Mouse (Mus musculus) heart, embryonic 12.5 days (tissue): Measurements from ENCODE around the gene Rarres1. TPM values are rescaled to one million over a fixed set of nuclear protein-coding genes. Genes with fewer than 3 reads are reported as not detected.

Source experiments
- ATAC-seq: fragments of 200-750 bp; cut with Nextera tagmentation; 2 replicates; pipeline ENCODE4 v1.8.0; 2017; ENCODE audit warnings: moderate TSS enrichment, moderate library complexity; ENCODE audit not compliant: insufficient number of reproducible peaks, low FRiP score
- H3K27ac ChIP-seq: fragments of 300-500 bp; sonication (generic); 2 replicates; pipeline ENCODE4 v1.5.1; 2016; ENCODE audit warnings: mild to moderate bottlenecking, moderate library complexity; ENCODE audit not compliant: poor library complexity, severe bottlenecking
- H3K27me3 ChIP-seq: fragments of 300-500 bp; sonication (generic); replicated peaks from 2 replicates; pipeline ENCODE4 v1.6.1; 2016; ENCODE audit warnings: mild to moderate bottlenecking, moderate library complexity
- H3K36me3 ChIP-seq: fragments of 300-500 bp; sonication (generic); 2 replicates; pipeline ENCODE4 v1.6.1; 2016; ENCODE audit warnings: mild to moderate bottlenecking, moderate library complexity
- H3K4me1 ChIP-seq: fragments of 300-500 bp; sonication (generic); replicated peaks from 2 replicates; pipeline ENCODE4 v1.6.1; 2016; ENCODE audit warnings: mild to moderate bottlenecking
- H3K4me2 ChIP-seq: fragments of 300-500 bp; sonication (generic); 2 replicates; pipeline ENCODE4 v1.6.1; 2016; ENCODE audit warnings: mild to moderate bottlenecking, moderate library complexity
- H3K4me3 ChIP-seq: fragments of 300-500 bp; sonication (generic); 2 replicates; pipeline ENCODE4 v1.5.1; 2016; ENCODE audit warnings: mild to moderate bottlenecking
- H3K9ac ChIP-seq: fragments of 300-500 bp; sonication (generic); 2 replicates; pipeline ENCODE4 v1.6.1; 2016; ENCODE audit warnings: mild to moderate bottlenecking, moderate library complexity
- H3K9me3 ChIP-seq: fragments of 300-500 bp; sonication (generic); replicated peaks from 2 replicates; pipeline ENCODE4 v1.6.1; 2016; ENCODE audit warnings: mild to moderate bottlenecking, moderate library complexity
- WGBS: fragments of 180-500 bp; shearing (Covaris S2); methylation state at CpG from one replicate; pipeline ENCODE4 v1.1.7; 2016; 5-methylcytosine and 5-hydroxymethylcytosine counted together
- polyA plus RNA-seq: library from polyadenylated mRNA; unstranded; fragments of >200 nt; fragmentation: Nextera tagmentation; extraction: Ambion mirVana; gene quantifications from 2 replicates; pipeline ENCODE4 v1.2.1, GENCODE M21; 2016

Gene Rarres1
- 0.72 and 0.94 TPM in 2 replicates for polyA plus RNA-seq

DNA sequence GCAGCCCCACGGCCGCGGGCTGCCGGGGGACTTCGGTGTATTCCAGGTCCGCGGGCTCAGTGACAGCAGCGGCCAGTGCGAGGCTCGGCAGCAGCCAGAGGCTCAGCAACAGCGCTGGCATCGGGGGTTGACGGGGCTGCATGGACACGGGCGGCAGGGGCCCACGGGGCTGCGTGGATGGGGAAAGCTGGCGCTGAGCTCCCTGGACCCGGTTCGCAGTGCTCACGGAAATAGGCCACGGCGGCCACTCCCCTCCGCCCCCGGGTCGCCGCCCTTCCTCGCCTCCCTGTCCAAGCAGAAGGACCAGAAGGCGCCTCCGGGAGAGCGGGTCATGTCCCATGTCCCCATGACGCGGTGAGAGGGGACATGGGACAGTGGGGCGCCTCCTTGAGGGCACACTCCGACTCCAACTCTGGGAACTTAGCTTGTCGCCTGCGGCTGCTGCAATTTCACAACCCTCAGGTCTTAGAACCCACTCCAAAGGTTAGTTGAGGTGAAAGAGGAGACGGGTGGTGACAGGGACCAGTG, at the start of gene Rarres1:
Gene Rarres1, minus strand, starts transcription at position 250 of the 528 bp plus-strand sequence.
- peaks cover 20% of the 10 kb centered on the region for H3K27me3 ChIP-seq
- no peaks in the 10 kb centered on the region for H3K9me3 ChIP-seq
- peak within 1 kb of the TSS; percentile 75 for H3K9ac ChIP-seq
- no peaks in the 10 kb centered on the region for H3K36me3 ChIP-seq
- 0 out of 2 replicates have a peak, but pooled peaks cover 3% of the 10 kb centered on the region for H3K4me1 ChIP-seq
- WGBS = 3% methylated on average over 38 of the region's 38 CpGs
- H3K27ac ChIP-seq = no peak within 1 kb of the TSS
- H3K4me3 ChIP-seq = peak within 1 kb of the TSS; percentile 60
- H3K4me2 ChIP-seq = peak within 1 kb of the TSS; percentile 98
- peak; percentile 55; the same call in 1 of the 2 replicates for ATAC-seq

GRCm38 (mm10) chr3:67564731-67565357, 49.5 kb upstream of the Rarres1 start:
- Histone ChIP-seq H3K9me3 (peaks cover 3% of the 10 kb centered on the region; the same call in 1 of the 2 replicates), H3K27ac (no peak overlapping the region), H3K4me3 (no peak overlapping the region), H3K27me3 (0 out of 2 replicates have a peak, but pooled peaks cover 1% of the 10 kb centered on the region), H3K9ac (no peak overlapping the region), H3K4me1 (no peaks in the 10 kb centered on the region), H3K4me2 (no peak overlapping the region), H3K36me3 (no peaks in the 10 kb centered on the region)
- no peak for ATAC-seq
- 50% methylated on average over 5 of the region's 5 CpGs for WGBS

DNA sequence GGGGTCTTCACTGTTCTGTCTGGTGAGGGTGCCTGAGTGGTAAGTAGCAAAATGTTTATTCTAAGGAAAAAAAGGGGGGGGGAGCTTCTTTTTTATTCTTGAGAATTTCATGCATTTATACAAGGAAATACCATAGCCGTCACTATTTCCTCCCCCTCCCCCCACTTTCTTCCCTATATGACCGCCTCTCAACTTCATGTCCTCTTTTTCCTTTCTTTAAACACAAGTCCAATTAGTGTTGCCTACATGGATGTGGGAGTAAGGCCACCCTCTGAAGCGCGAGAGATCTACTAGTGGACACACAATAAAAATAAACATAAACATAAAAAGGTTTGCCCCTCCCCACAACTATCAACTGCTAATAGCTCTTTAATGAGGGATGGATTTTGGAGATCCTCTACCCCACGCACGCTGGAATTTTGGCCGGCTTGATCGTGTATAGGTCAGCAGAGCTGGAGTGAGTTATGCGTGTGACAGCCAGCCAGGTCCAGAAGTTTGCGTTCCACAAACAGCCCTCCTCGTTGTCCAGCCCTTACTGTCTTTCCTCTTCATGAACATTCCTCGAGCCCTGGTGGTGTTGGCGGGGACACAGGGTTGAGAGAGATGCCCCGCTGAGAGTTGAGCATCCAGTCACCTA, 42.5 kb upstream of the Rarres1 start:
- Histone ChIP-seq H3K27me3 (no peaks in the 10 kb centered on the region), H3K4me2 (no peak overlapping the region), H3K4me1 (no peaks in the 10 kb centered on the region), H3K27ac (no peak overlapping the region), H3K36me3 (no peaks in the 10 kb centered on the region), H3K9ac (no peak overlapping the region), H3K9me3 (no peaks in the 10 kb centered on the region), H3K4me3 (no peak overlapping the region)
- no peak for ATAC-seq
- WGBS = 76% methylated on average over 14 of the region's 14 CpGs

GRCm38 (mm10) chr3:67557200-67557651, 41.9 kb upstream of the Rarres1 start:
- H3K27me3 ChIP-seq = no peaks in the 10 kb centered on the region
- H3K27ac ChIP-seq = no peak overlapping the region
- no peaks in the 10 kb centered on the region for H3K36me3 ChIP-seq
- no peak overlapping the region for H3K9ac ChIP-seq
- H3K4me1 ChIP-seq = no peaks in the 10 kb centered on the region
- no peaks in the 10 kb centered on the region for H3K9me3 ChIP-seq
- 50% methylated on average over 14 of the region's 14 CpGs for WGBS
- ATAC-seq = no peak
- peak overlapping the region; percentile 38 for H3K4me2 ChIP-seq
- no peak overlapping the region for H3K4me3 ChIP-seq

DNA sequence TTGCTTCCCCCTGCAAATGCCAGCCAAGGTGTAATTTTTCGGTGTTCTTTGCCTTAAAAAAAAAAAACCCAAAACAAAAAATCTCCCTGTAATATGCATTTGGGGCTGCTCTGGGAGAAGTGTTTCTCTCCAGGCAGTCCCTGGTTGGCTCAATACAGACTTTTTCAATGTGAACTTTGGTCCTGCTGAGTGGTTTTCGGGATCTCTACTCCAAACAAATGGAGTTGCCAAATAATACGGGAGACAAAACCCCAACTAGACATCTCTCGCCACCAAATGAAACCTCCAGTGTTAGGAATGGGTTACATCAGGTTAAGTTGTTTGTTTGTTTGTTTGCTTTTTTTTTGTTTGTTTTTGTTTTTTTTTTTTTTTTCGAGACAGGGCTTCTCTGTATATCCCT, 39.9 kb upstream of the Rarres1 start:
- Histone ChIP-seq H3K36me3 (no peaks in the 10 kb centered on the region), H3K27me3 (no peaks in the 10 kb centered on the region), H3K4me2 (no peak overlapping the region), H3K4me3 (no peak overlapping the region), H3K27ac (no peak overlapping the region), H3K9me3 (no peaks in the 10 kb centered on the region), H3K9ac (no peak overlapping the region), H3K4me1 (no peaks in the 10 kb centered on the region)
- no peak for ATAC-seq
- 74% methylated on average over 5 of the region's 5 CpGs for WGBS

DNA sequence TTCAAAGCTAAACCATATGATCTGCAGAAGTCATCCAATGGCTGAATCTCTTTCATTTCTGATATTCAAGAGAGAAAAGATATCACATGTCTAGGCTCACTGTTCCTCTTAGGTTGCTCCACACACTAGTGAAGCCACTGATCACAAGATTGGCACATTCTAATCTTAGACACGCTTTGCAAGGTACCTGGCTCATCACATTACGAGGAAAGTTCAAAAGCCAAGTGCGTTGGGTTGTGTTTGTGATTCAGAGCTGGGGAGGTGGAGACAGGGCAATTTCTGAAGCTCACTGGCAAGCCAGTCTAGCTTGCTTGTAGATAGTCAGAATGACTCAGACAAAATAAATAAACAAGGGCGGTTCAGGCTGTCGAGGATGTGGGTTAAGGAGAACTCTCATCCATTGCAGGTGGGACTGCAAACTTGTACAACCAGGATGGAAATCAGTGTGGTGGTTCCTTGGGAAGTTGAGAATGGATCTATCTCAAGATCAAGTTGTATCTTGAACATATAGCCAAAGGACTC, 38.7 kb upstream of the Rarres1 start:
- Histone ChIP-seq H3K27me3 (no peaks in the 10 kb centered on the region), H3K27ac (no peak overlapping the region), H3K36me3 (no peaks in the 10 kb centered on the region), H3K9ac (no peak overlapping the region), H3K9me3 (no peaks in the 10 kb centered on the region), H3K4me3 (no peak overlapping the region), H3K4me2 (no peak overlapping the region), H3K4me1 (no peaks in the 10 kb centered on the region)
- 71% methylated on average over 5 of the region's 5 CpGs for WGBS
- ATAC-seq = no peak

DNA sequence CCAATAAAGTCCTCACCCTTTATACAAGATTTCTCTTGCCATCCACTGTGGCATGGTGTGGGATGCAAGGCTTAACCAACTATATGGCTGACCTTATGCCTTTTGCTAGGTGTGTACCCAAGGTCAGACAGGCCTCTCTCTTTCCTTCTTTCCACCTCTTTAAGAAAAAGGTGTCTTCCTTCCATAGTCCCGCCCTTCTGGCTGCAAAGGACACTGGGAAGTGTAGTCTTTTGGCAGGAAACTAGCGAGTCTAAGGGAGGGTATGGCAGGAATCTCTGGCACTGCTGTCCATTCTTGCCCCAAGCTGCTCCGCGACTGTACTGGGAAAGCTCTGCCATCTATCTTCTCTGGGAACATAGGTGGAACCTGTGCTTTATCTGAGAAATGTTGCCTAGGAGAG, 38.0 kb upstream of the Rarres1 start:
- Histone ChIP-seq H3K9ac (no peak overlapping the region), H3K9me3 (no peaks in the 10 kb centered on the region; the same call in 1 of the 2 replicates), H3K27ac (no peak overlapping the region), H3K36me3 (no peaks in the 10 kb centered on the region), H3K4me2 (0 out of 2 replicates have a peak overlapping the region, but pooled peaks have one; percentile 14), H3K4me1 (no peaks in the 10 kb centered on the region), H3K27me3 (no peaks in the 10 kb centered on the region), H3K4me3 (no peak overlapping the region)
- WGBS = 29% methylated on average over 4 of the region's 4 CpGs
- ATAC-seq = no peak

DNA sequence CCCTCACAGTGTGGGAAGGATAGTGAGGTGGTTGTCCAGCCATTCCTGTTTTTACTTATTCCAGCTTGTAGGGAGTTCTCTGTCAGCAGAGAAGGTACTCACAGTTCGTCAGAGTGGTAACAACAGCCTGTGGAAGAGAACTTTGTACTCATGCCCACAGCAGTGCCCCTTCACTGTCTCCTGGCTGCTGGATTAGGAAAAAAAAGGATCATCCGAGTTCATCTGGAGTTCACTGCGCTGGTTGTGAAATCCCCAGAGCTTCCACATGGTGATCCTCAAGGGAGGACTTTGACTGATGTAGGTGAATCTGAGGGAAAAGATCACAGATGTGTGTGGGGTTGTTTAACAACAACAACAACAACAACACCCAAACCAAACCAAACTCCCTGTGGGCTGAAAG, 35.9 kb upstream of the Rarres1 start:
- Histone ChIP-seq H3K9ac (no peak overlapping the region), H3K27ac (no peak overlapping the region), H3K9me3 (no peaks in the 10 kb centered on the region; the same call in 1 of the 2 replicates), H3K4me2 (no peak overlapping the region), H3K4me1 (no peaks in the 10 kb centered on the region), H3K27me3 (no peaks in the 10 kb centered on the region), H3K4me3 (no peak overlapping the region), H3K36me3 (no peaks in the 10 kb centered on the region)
- no peak for ATAC-seq
- WGBS = 66% methylated on average over 3 of the region's 3 CpGs

DNA sequence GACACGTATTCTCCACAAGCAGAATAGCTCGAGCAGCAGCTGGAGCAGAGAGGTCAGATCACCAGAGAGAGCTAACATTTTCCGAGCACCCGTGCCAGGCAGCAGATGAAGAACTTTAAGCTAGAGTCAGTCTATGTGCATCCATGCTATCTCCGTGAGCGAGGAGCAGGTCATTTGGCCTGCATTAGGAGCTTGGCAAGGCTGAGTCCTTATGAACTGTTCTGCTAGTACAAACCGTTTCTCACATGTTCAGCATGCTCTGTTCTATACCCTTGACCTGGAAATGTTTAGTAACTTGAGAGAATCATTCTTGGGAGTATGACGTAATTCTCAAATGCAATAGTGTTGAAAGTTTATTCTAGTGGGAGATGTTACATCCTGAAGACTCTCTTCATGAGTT, 28.3 kb upstream of the Rarres1 start:
- Histone ChIP-seq H3K27me3 (no peaks in the 10 kb centered on the region), H3K4me3 (no peak overlapping the region), H3K4me2 (no peak overlapping the region), H3K9ac (no peak overlapping the region), H3K9me3 (no peaks in the 10 kb centered on the region; the same call in 1 of the 2 replicates), H3K36me3 (no peaks in the 10 kb centered on the region), H3K27ac (no peak overlapping the region), H3K4me1 (no peaks in the 10 kb centered on the region)
- ATAC-seq = no peak
- WGBS = 72% methylated on average over 8 of the region's 8 CpGs

DNA sequence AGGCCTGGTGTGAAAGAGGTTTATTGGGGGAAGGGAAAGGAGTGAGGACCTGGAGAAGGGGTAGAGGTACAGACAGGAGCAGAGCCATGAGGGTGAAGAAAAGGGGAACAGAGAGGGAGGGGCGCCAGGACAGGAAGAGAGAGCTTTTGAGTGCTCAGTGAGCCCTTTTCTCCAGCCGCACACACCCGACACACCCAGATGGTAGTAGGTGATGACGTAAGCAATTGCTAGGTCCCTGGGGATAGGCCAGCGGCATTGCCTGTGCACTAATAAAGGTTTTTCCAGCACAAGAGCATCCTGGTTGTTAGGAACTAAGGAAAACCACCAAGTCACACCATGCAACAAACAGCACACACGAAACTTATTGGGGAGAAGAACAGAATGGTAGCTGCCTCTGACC, 9.4 kb upstream of the Rarres1 start:
- ATAC-seq = no peak
- Histone ChIP-seq H3K4me1 (peaks cover 4% of the 10 kb centered on the region; the same call in 1 of the 2 replicates), H3K36me3 (no peaks in the 10 kb centered on the region), H3K4me3 (no peak overlapping the region), H3K9ac (no peak overlapping the region), H3K4me2 (no peak overlapping the region), H3K9me3 (no peaks in the 10 kb centered on the region), H3K27ac (no peak overlapping the region), H3K27me3 (no peaks in the 10 kb centered on the region)
- 72% methylated on average over 6 of the region's 6 CpGs for WGBS

DNA sequence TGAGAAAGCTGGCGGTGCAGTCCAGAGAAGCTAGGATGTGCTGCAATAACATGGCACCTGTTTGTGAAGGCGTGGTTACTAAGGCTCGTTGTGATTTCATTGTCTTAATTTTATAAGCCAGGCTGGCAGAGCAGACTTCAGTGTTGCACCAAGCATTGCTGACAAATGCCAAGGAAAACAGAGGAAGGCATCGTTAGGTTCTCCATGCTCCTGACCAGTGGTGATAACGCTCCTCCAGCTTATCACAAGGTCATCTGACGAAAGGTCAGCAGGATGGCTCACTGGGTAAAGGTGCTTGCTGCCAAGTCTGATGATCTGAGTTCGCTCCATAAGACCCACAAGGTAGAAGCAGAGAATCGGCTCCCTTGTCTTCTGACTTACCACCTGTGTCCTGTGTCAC, 7.4 kb upstream of the Rarres1 start:
- H3K4me1 ChIP-seq = peaks cover 4% of the 10 kb centered on the region; the same call in 1 of the 2 replicates
- no peaks in the 10 kb centered on the region for H3K36me3 ChIP-seq
- H3K27me3 ChIP-seq = no peaks in the 10 kb centered on the region; the same call in 1 of the 2 replicates
- H3K4me2 ChIP-seq = no peak overlapping the region
- H3K9me3 ChIP-seq = no peaks in the 10 kb centered on the region
- no peak overlapping the region for H3K4me3 ChIP-seq
- 76% methylated on average over 8 of the region's 8 CpGs for WGBS
- ATAC-seq = no peak
- no peak overlapping the region for H3K9ac ChIP-seq
- no peak overlapping the region for H3K27ac ChIP-seq
